Mouse (Mus musculus) layer of hippocampus, postnatal 14 days (tissue): ENCODE results near the gene Mertk. TPM values are rescaled to one million over a fixed set of nuclear protein-coding genes. Genes with fewer than 3 reads are reported as not detected.
A peak's percentile ranks its signal among the peaks of the same experiment; 100 is the strongest.

Experiments used
- DNase-seq, 2 experiments: peaks; one replicate each; pipeline ENCODE4 v3.0.0; 2021 to 2022; ENCODE audit warnings: low spot score in 2 of 2, mixed read lengths in 1 of 2
- total RNA-seq, 2 experiments: library from RNA; stranded (reverse); gene quantifications; 2 replicates each; pipeline ENCODE4 v1.2.3; 2021

The Mertk gene
- total RNA-seq, 2 experiments from 2014 or later, result 28.8 to 33.0 TPM

GRCm38 (mm10) chr2:128762008-128762407 lies 63.3 kb downstream of the Mertk start:
- no peak for DNase-seq

GRCm38 (mm10) chr2:128765787-128766186 lies 67.0 kb downstream of the Mertk start:
- DNase-seq, result no peak

- DNase-seq, result no peak
Measured at GRCm38 (mm10) chr2:128768545-128769247, 69.9 kb downstream of the Mertk start.

- no peak for DNase-seq
Measured at GRCm38 (mm10) chr2:128770557-128770956, 71.8 kb downstream of the Mertk start.

GRCm38 (mm10) chr2:128771048-128771447 lies 72.3 kb downstream of the Mertk start:
- peak in 1 of 2 experiments; percentile 12 for DNase-seq

GRCm38 (mm10) chr2:128771750-128772338 lies 73.1 kb downstream of the Mertk start:
- DNase-seq, result peak; percentile 18 to 43

- no peak for DNase-seq
Measured at GRCm38 (mm10) chr2:128782231-128782630, 83.5 kb downstream of the Mertk start.

GRCm38 (mm10) chr2:128783660-128784345 lies 85.0 kb downstream of the Mertk start:
- DNase-seq, result no peak

- DNase-seq, result no peak
Measured at GRCm38 (mm10) chr2:128784814-128785213, 86.1 kb downstream of the Mertk start.

- DNase-seq, result no peak
Measured at GRCm38 (mm10) chr2:128786341-128786740, 87.6 kb downstream of the Mertk start.

- DNase-seq, result no peak
Measured at GRCm38 (mm10) chr2:128786795-128787194, 88.0 kb downstream of the Mertk start.

- no peak for DNase-seq
Measured at GRCm38 (mm10) chr2:128787805-128788204, 89.0 kb downstream of the Mertk start.

- no peak for DNase-seq
Measured at GRCm38 (mm10) chr2:128790875-128791614, 92.3 kb downstream of the Mertk start.

- no peak for DNase-seq
Measured at GRCm38 (mm10) chr2:128793958-128794357, 95.2 kb downstream of the Mertk start.

GRCm38 (mm10) chr2:128796463-128796862 lies 97.7 kb downstream of the Mertk start:
- DNase-seq, result no peak

GRCm38 (mm10) chr2:128803441-128803840 lies 104.7 kb downstream of the Mertk start:
- no peak for DNase-seq

GRCm38 (mm10) chr2:128805341-128805740 lies 106.6 kb downstream of the Mertk start:
- no peak for DNase-seq

- no peak for DNase-seq
Measured at GRCm38 (mm10) chr2:128806561-128806960, 107.8 kb downstream of the Mertk start.

GRCm38 (mm10) chr2:128812761-128813160 lies 114.0 kb downstream of the Mertk start:
- no peak for DNase-seq

GRCm38 (mm10) chr2:128816311-128816710 lies 117.6 kb downstream of the Mertk start:
- no peak for DNase-seq

- DNase-seq, result no peak
Measured at GRCm38 (mm10) chr2:128816916-128817315, 118.2 kb downstream of the Mertk start.

- peak in 1 of 2 experiments; percentile 90 for DNase-seq
Measured at GRCm38 (mm10) chr2:128817387-128817785, 118.6 kb downstream of the Mertk start.
